Mouse (Mus musculus): ENCODE results near the gene Rab8a. TPM values are rescaled to one million over a fixed set of nuclear protein-coding genes. Genes with fewer than 3 reads are reported as not detected.

Gene Rab8a
- 52.3 TPM for polyA plus RNA-seq (2015; fragmentation: Illumina TruSeq; extraction: RNeasy Lipid Tissue Mini Kit (QIAGEN cat#74804); ENCODE audit: low read depth, low replicate concordance)

GRCm38 (mm10) chr8:72160707-72161697 lies at the start of gene Rab8a:
Gene Rab8a (plus strand): TSS chr8:72161200.

GRCm38 (mm10) chr8:72134756-72135445 lies 26.1 kb upstream of the Rab8a start, which contains the start of gene Tpm4:
Gene Tpm4 (plus strand): TSS chr8:72134975.

GRCm38 (mm10) chr8:72189417-72190214 lies 28.6 kb downstream of the Rab8a start, which contains the start of gene Hsh2d:
Gene Hsh2d (plus strand): TSS chr8:72189638.

GRCm38 (mm10) chr8:72212751-72213150 lies 51.8 kb downstream of the Rab8a start, which contains the start of gene Cib3:
Gene Cib3 (minus strand): TSS chr8:72212837.

GRCm38 (mm10) chr8:72213536-72213935 lies 52.5 kb downstream of the Rab8a start, which contains the start of gene Gm11034:
Gene Gm11034 (minus strand): TSS chr8:72213636.

GRCm38 (mm10) chr8:72219541-72220363 lies 58.8 kb downstream of the Rab8a start, which contains the start of gene Fam32a:
Gene Fam32a (plus strand): TSS chr8:72219730.

Other genes with a start within 250 kb of the Rab8a start
- gene Zfp961, start 210.2 kb upstream of the Rab8a start, polyA plus RNA-seq (2015; fragmentation: Illumina TruSeq; extraction: RNeasy Lipid Tissue Mini Kit (QIAGEN cat#74804); ENCODE audit: low read depth, low replicate concordance) = 15.6 TPM
- not detected for gene Cyp4f18, start 151.6 kb upstream of the Rab8a start, polyA plus RNA-seq (2015; fragmentation: Illumina TruSeq; extraction: RNeasy Lipid Tissue Mini Kit (QIAGEN cat#74804); ENCODE audit: low read depth, low replicate concordance)
- not detected for gene Olfr372, start 120.0 kb upstream of the Rab8a start, polyA plus RNA-seq (2015; fragmentation: Illumina TruSeq; extraction: RNeasy Lipid Tissue Mini Kit (QIAGEN cat#74804); ENCODE audit: low read depth, low replicate concordance)
- gene Olfr373, start 78.0 kb upstream of the Rab8a start, polyA plus RNA-seq (2015; fragmentation: Illumina TruSeq; extraction: RNeasy Lipid Tissue Mini Kit (QIAGEN cat#74804); ENCODE audit: low read depth, low replicate concordance) = not detected
- gene Olfr374, start 54.2 kb upstream of the Rab8a start, polyA plus RNA-seq (2015; fragmentation: Illumina TruSeq; extraction: RNeasy Lipid Tissue Mini Kit (QIAGEN cat#74804); ENCODE audit: low read depth, low replicate concordance) = not detected
- 41.8 TPM for gene Tpm4, start 26.2 kb upstream of the Rab8a start, polyA plus RNA-seq (2015; fragmentation: Illumina TruSeq; extraction: RNeasy Lipid Tissue Mini Kit (QIAGEN cat#74804); ENCODE audit: low read depth, low replicate concordance)
- gene Hsh2d, start 28.4 kb downstream of the Rab8a start, polyA plus RNA-seq (2015; fragmentation: Illumina TruSeq; extraction: RNeasy Lipid Tissue Mini Kit (QIAGEN cat#74804); ENCODE audit: low read depth, low replicate concordance) = not detected
- not detected for gene Cib3, start 51.6 kb downstream of the Rab8a start, polyA plus RNA-seq (2015; fragmentation: Illumina TruSeq; extraction: RNeasy Lipid Tissue Mini Kit (QIAGEN cat#74804); ENCODE audit: low read depth, low replicate concordance)
- gene Gm11034, start 52.4 kb downstream of the Rab8a start, polyA plus RNA-seq (2015; fragmentation: Illumina TruSeq; extraction: RNeasy Lipid Tissue Mini Kit (QIAGEN cat#74804); ENCODE audit: low read depth, low replicate concordance) = not detected
- 80.9 TPM for gene Fam32a, start 58.5 kb downstream of the Rab8a start, polyA plus RNA-seq (2015; fragmentation: Illumina TruSeq; extraction: RNeasy Lipid Tissue Mini Kit (QIAGEN cat#74804); ENCODE audit: low read depth, low replicate concordance)
- 83.9 TPM for gene Ap1m1, start 78.8 kb downstream of the Rab8a start, polyA plus RNA-seq (2015; fragmentation: Illumina TruSeq; extraction: RNeasy Lipid Tissue Mini Kit (QIAGEN cat#74804); ENCODE audit: low read depth, low replicate concordance)
- gene Gm10282, start 144.1 kb downstream of the Rab8a start, polyA plus RNA-seq (2015; fragmentation: Illumina TruSeq; extraction: RNeasy Lipid Tissue Mini Kit (QIAGEN cat#74804); ENCODE audit: low read depth, low replicate concordance) = 3.9 TPM
- 10.3 TPM for gene Klf2, start 157.8 kb downstream of the Rab8a start, polyA plus RNA-seq (2015; fragmentation: Illumina TruSeq; extraction: RNeasy Lipid Tissue Mini Kit (QIAGEN cat#74804); ENCODE audit: low read depth, low replicate concordance)